Mouse (Mus musculus): ENCODE measurements around the gene Ntng2. TPM values are rescaled to one million over a fixed set of nuclear protein-coding genes. Genes with fewer than 3 reads are reported as not detected.

Ntng2 gene
- total and polyA plus RNA-seq, 3 experiments, result 0.53 to 3.8 TPM; not detected in 1

DNA sequence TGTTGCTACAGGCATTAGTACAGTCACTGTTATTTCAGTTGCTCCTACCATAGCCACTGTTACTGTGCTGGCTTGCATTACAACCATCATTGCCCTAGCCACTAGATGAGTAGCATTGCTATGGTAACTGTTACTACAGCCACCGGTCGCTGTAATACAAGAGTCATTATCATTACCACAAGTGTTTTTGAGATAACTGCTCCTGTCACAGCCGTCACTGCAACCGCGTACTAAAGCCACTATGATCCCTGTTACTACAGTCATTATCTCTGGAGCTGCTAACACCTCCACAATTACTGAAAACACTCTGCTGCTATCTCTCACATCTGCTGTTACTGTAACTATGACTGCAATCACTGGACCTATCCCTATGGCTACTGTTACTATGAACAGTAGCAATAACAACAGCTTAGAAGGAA lies 24.9 kb upstream of the Ntng2 start:
- DNase-seq (ENCODE audit: extremely low read depth), result no peak
- dilution Hi-C loops (cut with MboI; ENCODE audit: extremely low pct_ligation_motif_present, extremely low pct_unique_long_range_greater_than_20kb, low sequenced_read_pairs), result no loop called here
- H3K27me3 ChIP-seq (replicated peaks), result peaks cover 83% of the 10 kb centered on the region

DNA sequence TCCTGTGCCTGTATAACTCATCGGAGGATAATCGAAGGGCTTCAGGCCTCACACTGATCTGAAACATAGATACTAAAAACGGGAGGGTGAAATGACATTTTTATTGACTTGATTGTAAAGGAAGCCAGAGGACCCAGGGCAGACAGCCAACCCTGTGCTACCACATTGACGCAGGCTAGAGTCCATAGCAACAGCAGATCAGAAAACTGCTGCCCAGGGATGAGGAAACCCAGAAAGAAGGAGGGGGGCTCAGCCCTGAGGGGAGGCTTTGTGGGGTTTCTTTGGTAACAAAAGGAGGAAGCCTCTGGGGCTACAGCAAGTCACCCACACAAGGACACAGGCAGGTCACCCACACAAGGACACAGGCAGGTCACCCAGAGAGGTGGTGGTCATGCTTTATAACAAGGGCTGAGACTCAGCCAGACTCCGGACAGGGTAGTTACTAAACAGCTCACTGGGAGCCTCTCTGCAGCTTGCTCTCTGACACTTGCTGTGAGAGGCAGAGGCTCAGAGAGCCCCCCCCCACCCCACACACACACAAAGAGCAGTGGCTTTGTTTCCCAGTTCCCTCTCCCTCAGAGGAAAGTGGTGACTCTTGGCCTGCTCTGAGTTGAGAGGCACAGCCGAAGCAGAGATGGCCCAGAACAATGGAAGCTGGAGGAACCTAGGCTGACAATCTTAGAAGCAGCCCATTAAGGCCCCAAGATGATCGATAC lies 19.2 kb upstream of the Ntng2 start:
- TF ChIP-seq HCFC1 (IDR thresholded peaks at IDR 0.05; ENCODE audit: low read depth, low read length), result no peak
- no peak for TF ChIP-seq KAT2A (IDR thresholded peaks at IDR 0.05; ENCODE audit: insufficient replicate concordance, low read length)
- no peak for TF ChIP-seq USF1 (IDR thresholded peaks at IDR 0.05; ENCODE audit: low read depth, low read length)
- Histone ChIP-seq H3K27ac (ENCODE audit: insufficient read depth, low read depth) (no peak overlapping the region), H3K79me2 (replicated peaks; ENCODE audit: control insufficient read depth, extremely low read depth, insufficient read depth, poor library complexity, severe bottlenecking) (no peaks in the 10 kb centered on the region), H3K27me3 (replicated peaks) (peaks cover 82% of the 10 kb centered on the region), H3K4me3 (replicated peaks in 1 of 3; ENCODE audit: low read depth in 2 of 3, low read length in 2 of 3, poor library complexity in 1 of 3) (no peak overlapping the region), H3K4me1 (ENCODE audit: control insufficient read depth in 1 of 2, insufficient read depth in 2 of 2) (no peaks in the 10 kb centered on the region), H3K36me3 (replicated peaks in 1 of 2; ENCODE audit: control insufficient read depth in 1 of 2, insufficient read depth in 1 of 2, low read length in 1 of 2) (no peaks in the 10 kb centered on the region), H3K9ac (ENCODE audit: insufficient read depth, low read depth) (no peak overlapping the region), H3K9me3 (replicated peaks; ENCODE audit: low read length) (no peaks in the 10 kb centered on the region), H3K4me2 (ENCODE audit: insufficient read depth, low read depth, poor library complexity, severe bottlenecking) (no peak overlapping the region)
- in situ Hi-C loops (cut with MboI; ENCODE audit: low pct_ligation_motif_present, low pct_unique_long_range_greater_than_20kb, low sequenced_read_pairs), result no loop called here
- dilution Hi-C loops (cut with MboI; ENCODE audit: extremely low pct_ligation_motif_present, extremely low pct_unique_long_range_greater_than_20kb, low sequenced_read_pairs), result no loop called here
- no peak for DNase-seq (ENCODE audit: extremely low read depth)

More for the DNA sequence above, 24.9 kb upstream of the Ntng2 start:
- H3K27ac ChIP-seq (ENCODE audit: insufficient read depth, low read depth), result no peak overlapping the region
- no peak overlapping the region for H3K4me3 ChIP-seq (replicated peaks in 1 of 3; ENCODE audit: low read depth in 2 of 3, low read length in 2 of 3, poor library complexity in 1 of 3)
- no peak overlapping the region for H3K4me2 ChIP-seq (ENCODE audit: insufficient read depth, low read depth, poor library complexity, severe bottlenecking)
- no peaks in the 10 kb centered on the region for H3K79me2 ChIP-seq (replicated peaks; ENCODE audit: control insufficient read depth, extremely low read depth, insufficient read depth, poor library complexity, severe bottlenecking)
- no peak overlapping the region for H3K9ac ChIP-seq (ENCODE audit: insufficient read depth, low read depth)
- in situ Hi-C loops (cut with MboI; ENCODE audit: low pct_ligation_motif_present, low pct_unique_long_range_greater_than_20kb, low sequenced_read_pairs), result no loop called here
- no peaks in the 10 kb centered on the region for H3K9me3 ChIP-seq (replicated peaks; ENCODE audit: low read length)
- H3K36me3 ChIP-seq (replicated peaks in 1 of 2; ENCODE audit: control insufficient read depth in 1 of 2, insufficient read depth in 1 of 2, low read length in 1 of 2), result no peaks in the 10 kb centered on the region
- no peaks in the 10 kb centered on the region for H3K4me1 ChIP-seq (ENCODE audit: control insufficient read depth in 1 of 2, insufficient read depth in 2 of 2)
- TF ChIP-seq MYC (IDR thresholded peaks at IDR 0.05; ENCODE audit: low read depth, low read length) (no peak), ZKSCAN1 (IDR thresholded peaks at IDR 0.05; ENCODE audit: borderline replicate concordance, low read depth, low read length) (no peak), KAT2A (IDR thresholded peaks at IDR 0.05; ENCODE audit: insufficient replicate concordance, low read length) (no peak), SMC3 (IDR thresholded peaks at IDR 0.05; ENCODE audit: low read depth, low read length) (no peak), POLR2A (IDR thresholded peaks at IDR 0.05; ENCODE audit: low read depth, low read length) (no peak), MAX (IDR thresholded peaks at IDR 0.05; ENCODE audit: low read length) (no peak), POLR2AphosphoS2 (IDR thresholded peaks at IDR 0.05; ENCODE audit: low read depth, low read length) (no peak), UBTF (IDR thresholded peaks at IDR 0.05; ENCODE audit: low read depth, low read length) (no peak), CHD2 (IDR thresholded peaks at IDR 0.05; ENCODE audit: low read length) (no peak), ETS1 (conservative IDR thresholded peaks at IDR 0.05; ENCODE audit: low read depth, low read length) (no peak), EP300 (IDR thresholded peaks at IDR 0.05; ENCODE audit: low read length) (no peak), BHLHE40 (IDR thresholded peaks at IDR 0.05; ENCODE audit: low read depth, low read length) (no peak)

All from CH12.LX (cell line).